Mouse (Mus musculus): Measurements from ENCODE around the gene Usp19. TPM values are rescaled to one million over a fixed set of nuclear protein-coding genes. Genes with fewer than 3 reads are reported as not detected.

Gene Usp19
- polyA plus RNA-seq, 1 experiment from 2014 or later = 75.9 TPM

DNA sequence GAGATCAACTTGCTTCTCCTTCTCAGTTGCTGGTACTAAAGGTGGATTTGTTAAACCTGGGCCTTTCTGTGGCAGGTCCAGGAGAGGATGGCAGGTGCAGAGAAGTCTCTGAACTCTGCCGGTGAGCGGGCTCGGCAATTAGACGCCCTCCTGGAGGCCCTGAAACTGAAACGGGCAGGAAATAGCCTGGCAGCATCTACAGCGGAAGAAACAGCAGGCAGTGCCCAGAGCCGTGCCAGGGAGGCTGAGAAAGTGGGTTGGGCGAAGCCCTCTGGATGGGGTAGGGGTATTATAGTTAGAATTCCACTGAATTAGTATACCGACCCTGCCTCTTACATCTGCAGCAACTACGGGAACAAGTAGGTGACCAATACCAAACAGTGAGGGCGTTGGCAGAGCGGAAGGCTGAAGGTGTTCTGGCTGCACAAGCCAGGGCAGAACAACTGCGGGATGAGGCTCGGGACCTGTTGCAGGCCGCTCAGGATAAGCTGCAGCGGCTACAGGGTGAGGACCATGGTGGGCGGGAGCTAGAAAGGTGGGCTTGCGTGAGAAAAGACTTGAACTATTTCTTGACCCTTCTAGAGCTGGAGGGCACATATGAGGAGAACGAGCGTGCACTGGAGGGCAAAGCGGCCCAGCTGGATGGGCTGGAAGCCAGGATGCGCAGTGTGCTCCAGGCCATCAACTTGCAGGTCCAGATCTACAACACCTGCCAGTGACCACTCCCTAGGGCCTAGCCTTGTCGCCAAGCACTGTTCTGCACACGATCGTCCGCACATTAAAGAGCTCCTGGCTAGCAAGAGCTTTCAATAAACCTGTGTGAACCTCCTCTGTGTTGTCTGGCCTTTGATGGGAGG lies 472 bp upstream of the Usp19 start:
- no peaks in the 10 kb centered on the region for H3K9me3 ChIP-seq
- H3K27ac ChIP-seq = peak overlapping the region; percentile 95
- peak overlapping the region; percentile 95 for H3K4me2 ChIP-seq (replicated peaks)
- H3K9ac ChIP-seq = peak overlapping the region; percentile 65
- no peak; the same call in 1 of the 2 replicates for ATAC-seq (ENCODE audit: low FRiP score, low read depth)
- no peaks in the 10 kb centered on the region for H3K27me3 ChIP-seq
- 62% methylated on average over 26 of the region's 26 CpGs for WGBS
- peaks cover 81% of the 10 kb centered on the region for H3K36me3 ChIP-seq
- H3K4me1 ChIP-seq = peaks cover 26% of the 10 kb centered on the region
- H3K4me3 ChIP-seq = peak overlapping the region; percentile 98

DNA sequence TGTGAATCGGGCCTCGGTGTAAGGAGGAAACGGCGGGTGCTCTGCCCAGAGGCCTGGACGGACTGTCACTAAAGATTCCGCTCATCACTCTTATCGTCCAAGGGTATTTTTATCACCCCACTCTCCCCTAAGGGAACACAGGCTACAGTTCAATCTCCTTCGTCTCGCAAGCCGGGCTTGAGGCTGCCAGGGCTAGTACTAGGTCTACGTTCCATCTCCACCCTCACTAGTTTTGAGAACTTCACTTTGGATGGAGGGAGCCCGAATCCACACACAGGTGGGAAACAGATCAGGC lies 831 bp downstream of the Usp19 start:
- Histone ChIP-seq H3K4me3 (peak overlapping the region; percentile 98), H3K9me3 (no peaks in the 10 kb centered on the region), H3K27me3 (no peaks in the 10 kb centered on the region), H3K36me3 (peaks cover 81% of the 10 kb centered on the region), H3K27ac (peak overlapping the region; percentile 95), H3K9ac (peak overlapping the region; percentile 97), H3K4me2 (replicated peaks) (peak overlapping the region; percentile 95), H3K4me1 (peaks cover 26% of the 10 kb centered on the region)
- 7% methylated on average over 12 of the region's 12 CpGs for WGBS
- ATAC-seq (ENCODE audit: low FRiP score, low read depth) = no peak

DNA sequence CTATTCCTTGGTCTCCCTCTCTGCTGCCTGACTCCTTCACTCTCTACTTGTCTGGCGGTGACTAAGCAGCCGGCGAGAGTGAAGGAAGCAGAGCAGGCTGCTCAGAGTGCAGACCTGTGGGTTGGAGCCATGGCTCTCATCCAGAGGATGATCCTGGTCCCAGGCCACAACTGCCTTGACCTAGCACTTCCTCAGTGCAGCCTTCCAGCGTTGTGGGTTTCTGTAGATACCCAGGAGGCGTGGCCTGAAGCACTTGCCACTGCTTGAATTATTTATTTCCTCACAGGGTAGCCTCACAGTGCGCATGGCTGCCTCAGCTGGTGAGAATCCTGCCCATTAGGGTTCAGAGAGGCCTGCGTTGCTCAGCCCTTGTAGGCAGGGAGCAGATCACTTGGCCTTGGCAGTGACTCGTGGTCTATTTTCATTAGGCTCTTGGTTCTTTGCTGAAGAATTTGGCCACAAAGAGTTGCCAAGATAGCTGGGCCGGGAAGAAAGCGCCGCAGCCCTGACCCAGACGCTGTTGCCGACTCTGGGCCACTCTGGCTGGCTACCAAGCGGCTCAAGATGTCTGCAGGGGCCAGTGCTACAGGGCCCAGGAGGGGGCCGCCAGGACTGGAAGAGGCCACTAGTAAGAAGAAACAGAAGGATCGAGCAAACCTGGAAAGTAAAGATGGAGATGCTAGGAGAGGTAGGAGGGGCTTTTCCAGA lies 1.8 kb downstream of the Usp19 start:
- Histone ChIP-seq H3K36me3 (peaks cover 81% of the 10 kb centered on the region), H3K4me3 (peak overlapping the region; percentile 98), H3K4me2 (replicated peaks) (peak overlapping the region; percentile 95), H3K27ac (no peak overlapping the region), H3K9ac (peak overlapping the region; percentile 97), H3K4me1 (peaks cover 26% of the 10 kb centered on the region), H3K9me3 (no peaks in the 10 kb centered on the region), H3K27me3 (no peaks in the 10 kb centered on the region)
- 87% methylated on average over 16 of the region's 16 CpGs for WGBS
- ATAC-seq (ENCODE audit: low FRiP score, low read depth) = no peak

DNA sequence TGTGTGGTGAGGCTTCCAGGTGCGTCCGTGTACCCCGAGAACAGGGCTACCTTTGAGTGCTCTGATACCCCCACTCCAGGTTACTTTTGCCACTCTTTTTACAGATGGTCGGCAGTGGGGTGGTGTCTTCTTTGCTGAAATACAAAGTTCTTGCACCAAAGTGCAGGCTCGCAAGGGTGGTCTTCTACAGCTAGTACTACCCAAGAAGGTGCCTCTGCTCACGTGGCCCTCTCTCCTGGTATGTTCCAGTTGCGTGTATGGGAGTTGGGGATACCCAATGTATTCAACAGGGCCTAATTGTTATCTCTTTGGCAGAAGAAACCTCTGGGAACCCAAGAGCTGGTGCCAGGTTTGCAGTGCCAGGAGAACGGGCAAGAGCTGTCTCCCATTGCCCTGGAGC lies 2.8 kb downstream of the Usp19 start:
- Histone ChIP-seq H3K9me3 (no peaks in the 10 kb centered on the region), H3K27me3 (no peaks in the 10 kb centered on the region), H3K9ac (no peak overlapping the region), H3K4me1 (peaks cover 26% of the 10 kb centered on the region), H3K27ac (no peak overlapping the region), H3K4me2 (replicated peaks) (no peak overlapping the region), H3K4me3 (no peak overlapping the region), H3K36me3 (peaks cover 81% of the 10 kb centered on the region)
- ATAC-seq (ENCODE audit: low FRiP score, low read depth) = no peak
- WGBS = 97% methylated on average over 8 of the region's 8 CpGs

DNA sequence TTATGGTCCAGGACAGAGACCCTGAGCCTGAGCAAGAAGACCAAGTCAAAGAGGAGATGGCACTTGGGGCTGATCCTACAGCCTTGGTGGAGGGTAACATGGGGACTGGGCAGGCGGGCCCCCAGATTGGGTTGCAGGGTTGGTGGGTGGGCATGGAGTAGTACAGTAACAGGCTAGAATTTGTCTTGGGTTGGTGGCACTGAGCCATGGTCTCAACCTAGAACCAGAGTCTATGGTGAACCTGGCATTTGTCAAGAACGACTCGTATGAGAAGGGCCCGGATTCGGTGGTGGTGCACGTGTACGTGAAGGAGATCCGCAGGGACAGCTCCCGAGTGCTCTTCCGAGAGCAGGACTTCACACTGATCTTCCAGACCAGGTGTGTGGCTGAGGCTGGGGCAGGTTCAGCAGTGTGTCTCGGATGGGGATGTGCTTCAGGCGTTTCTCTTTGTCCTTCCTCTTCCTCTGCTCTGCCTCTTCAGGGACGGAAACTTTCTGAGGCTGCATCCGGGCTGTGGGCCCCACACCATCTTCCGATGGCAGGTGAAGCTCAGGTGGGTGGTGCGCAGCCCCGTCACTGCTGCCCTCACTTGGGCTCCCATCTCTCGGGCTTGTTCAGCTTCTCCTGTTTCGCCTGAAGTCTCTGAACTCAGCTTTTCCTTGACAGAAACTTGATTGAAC lies 3.9 kb downstream of the Usp19 start:
- 93% methylated on average over 19 of the region's 19 CpGs for WGBS
- no peak overlapping the region for H3K27ac ChIP-seq
- H3K4me3 ChIP-seq = no peak overlapping the region
- H3K4me1 ChIP-seq = peaks cover 26% of the 10 kb centered on the region
- H3K9ac ChIP-seq = no peak overlapping the region
- no peak overlapping the region for H3K4me2 ChIP-seq (replicated peaks)
- no peaks in the 10 kb centered on the region for H3K27me3 ChIP-seq
- H3K36me3 ChIP-seq = peaks cover 81% of the 10 kb centered on the region
- H3K9me3 ChIP-seq = no peaks in the 10 kb centered on the region
- ATAC-seq (ENCODE audit: low FRiP score, low read depth) = no peak

DNA sequence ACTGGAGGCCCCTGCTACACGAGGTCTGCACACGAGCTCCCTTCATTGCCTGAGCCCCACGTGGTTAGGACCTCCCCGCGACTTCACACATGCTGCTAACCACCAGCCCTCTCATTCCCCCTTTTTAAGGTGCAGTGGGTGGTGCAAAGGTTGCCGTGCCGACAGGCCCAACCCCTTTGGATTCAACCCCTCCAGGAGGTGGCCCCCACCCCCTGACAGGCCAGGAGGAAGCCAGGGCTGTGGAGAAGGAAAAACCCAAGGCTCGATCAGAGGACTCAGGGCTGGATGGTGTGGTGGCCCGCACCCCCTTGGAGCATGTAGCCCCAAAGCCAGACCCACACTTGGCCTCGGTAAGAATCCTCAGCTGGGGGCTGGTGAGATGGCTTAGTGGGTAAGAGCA lies 4.5 kb downstream of the Usp19 start:
- no peak for ATAC-seq (ENCODE audit: low FRiP score, low read depth)
- 83% methylated on average over 10 of the region's 10 CpGs for WGBS
- Histone ChIP-seq H3K4me1 (peaks cover 22% of the 10 kb centered on the region), H3K9me3 (no peaks in the 10 kb centered on the region), H3K4me2 (replicated peaks) (no peak overlapping the region), H3K27me3 (no peaks in the 10 kb centered on the region), H3K9ac (no peak overlapping the region), H3K36me3 (peaks cover 81% of the 10 kb centered on the region), H3K4me3 (no peak overlapping the region), H3K27ac (no peak overlapping the region)

DNA sequence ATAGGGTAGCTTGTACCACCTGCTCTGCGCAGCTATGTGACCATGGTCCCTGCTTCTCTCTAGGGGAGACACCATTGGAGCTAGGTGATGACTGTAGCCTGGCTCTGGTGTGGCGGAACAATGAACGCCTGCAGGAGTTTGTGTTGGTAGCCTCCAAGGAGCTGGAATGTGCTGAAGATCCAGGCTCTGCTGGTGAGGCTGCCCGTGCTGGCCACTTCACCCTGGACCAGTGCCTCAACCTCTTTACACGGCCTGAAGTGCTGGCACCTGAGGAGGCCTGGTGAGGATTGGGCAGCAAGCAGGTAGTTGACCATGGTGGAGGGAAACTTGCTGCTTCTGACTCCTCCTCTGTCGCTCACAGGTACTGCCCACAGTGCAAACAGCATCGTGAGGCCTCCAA lies 8.8 kb downstream of the Usp19 start:
- Histone ChIP-seq H3K36me3 (peaks cover 96% of the 10 kb centered on the region), H3K4me2 (replicated peaks) (no peak overlapping the region), H3K4me3 (no peak overlapping the region), H3K9ac (no peak overlapping the region), H3K27ac (no peak overlapping the region), H3K27me3 (no peaks in the 10 kb centered on the region), H3K4me1 (no peaks in the 10 kb centered on the region), H3K9me3 (no peaks in the 10 kb centered on the region)
- WGBS = 90% methylated on average over 7 of the region's 7 CpGs
- no peak for ATAC-seq (ENCODE audit: low FRiP score, low read depth)

DNA sequence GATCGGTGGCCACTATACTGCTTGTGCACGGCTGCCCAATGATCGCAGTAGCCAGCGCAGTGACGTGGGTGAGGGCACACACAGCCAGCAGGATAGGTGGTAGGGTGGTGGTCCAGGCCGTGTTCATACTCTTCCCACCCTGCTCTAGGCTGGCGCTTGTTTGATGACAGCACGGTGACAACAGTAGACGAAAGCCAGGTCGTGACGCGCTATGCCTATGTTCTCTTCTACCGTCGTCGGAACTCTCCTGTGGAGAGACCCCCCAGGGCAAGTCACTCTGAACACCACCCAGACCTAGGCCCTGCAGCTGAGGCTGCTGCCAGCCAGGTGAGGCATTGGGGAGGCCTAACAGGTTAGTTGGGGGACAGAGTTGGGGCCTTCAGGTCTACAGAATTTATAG lies 9.5 kb downstream of the Usp19 start:
- 95% methylated on average over 15 of the region's 15 CpGs for WGBS
- H3K4me1 ChIP-seq = no peaks in the 10 kb centered on the region
- H3K4me3 ChIP-seq = no peak overlapping the region
- no peak overlapping the region for H3K9ac ChIP-seq
- no peaks in the 10 kb centered on the region for H3K9me3 ChIP-seq
- H3K27ac ChIP-seq = no peak overlapping the region
- peaks cover 89% of the 10 kb centered on the region for H3K36me3 ChIP-seq
- H3K27me3 ChIP-seq = no peaks in the 10 kb centered on the region
- no peak overlapping the region for H3K4me2 ChIP-seq (replicated peaks)
- no peak for ATAC-seq (ENCODE audit: low FRiP score, low read depth)

DNA sequence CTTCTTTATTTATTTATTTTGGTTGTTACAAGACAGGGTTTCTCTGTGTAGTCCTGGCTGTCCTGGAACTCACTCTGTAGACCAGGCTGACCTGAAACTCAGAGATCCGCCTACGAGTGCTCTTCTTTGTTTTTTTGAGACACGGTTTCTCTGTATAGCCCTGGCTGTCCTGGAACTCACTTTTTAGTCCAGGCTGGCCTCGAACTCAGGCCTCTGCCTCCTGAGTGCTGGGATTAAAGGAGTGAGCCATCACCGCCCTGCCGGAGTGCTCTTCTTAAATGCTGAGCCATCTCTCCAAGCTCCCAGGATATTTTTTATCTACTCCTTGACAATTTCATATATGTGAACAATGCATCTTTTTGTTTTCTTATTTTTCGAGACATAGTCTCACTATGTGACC lies 16.5 kb downstream of the Usp19 start:
- H3K4me1 ChIP-seq = peaks cover 15% of the 10 kb centered on the region
- 89% methylated on average over 7 of the region's 7 CpGs for WGBS
- H3K9me3 ChIP-seq = no peaks in the 10 kb centered on the region
- peaks cover 50% of the 10 kb centered on the region for H3K36me3 ChIP-seq
- 0 out of 2 replicates have a peak overlapping the region, but pooled peaks have one; percentile 25 for H3K9ac ChIP-seq
- H3K27ac ChIP-seq = no peak overlapping the region
- ATAC-seq (ENCODE audit: low FRiP score, low read depth) = no peak
- H3K4me3 ChIP-seq = peak overlapping the region; percentile 79
- peak overlapping the region; percentile 95 for H3K4me2 ChIP-seq (replicated peaks)
- no peaks in the 10 kb centered on the region for H3K27me3 ChIP-seq

DNA sequence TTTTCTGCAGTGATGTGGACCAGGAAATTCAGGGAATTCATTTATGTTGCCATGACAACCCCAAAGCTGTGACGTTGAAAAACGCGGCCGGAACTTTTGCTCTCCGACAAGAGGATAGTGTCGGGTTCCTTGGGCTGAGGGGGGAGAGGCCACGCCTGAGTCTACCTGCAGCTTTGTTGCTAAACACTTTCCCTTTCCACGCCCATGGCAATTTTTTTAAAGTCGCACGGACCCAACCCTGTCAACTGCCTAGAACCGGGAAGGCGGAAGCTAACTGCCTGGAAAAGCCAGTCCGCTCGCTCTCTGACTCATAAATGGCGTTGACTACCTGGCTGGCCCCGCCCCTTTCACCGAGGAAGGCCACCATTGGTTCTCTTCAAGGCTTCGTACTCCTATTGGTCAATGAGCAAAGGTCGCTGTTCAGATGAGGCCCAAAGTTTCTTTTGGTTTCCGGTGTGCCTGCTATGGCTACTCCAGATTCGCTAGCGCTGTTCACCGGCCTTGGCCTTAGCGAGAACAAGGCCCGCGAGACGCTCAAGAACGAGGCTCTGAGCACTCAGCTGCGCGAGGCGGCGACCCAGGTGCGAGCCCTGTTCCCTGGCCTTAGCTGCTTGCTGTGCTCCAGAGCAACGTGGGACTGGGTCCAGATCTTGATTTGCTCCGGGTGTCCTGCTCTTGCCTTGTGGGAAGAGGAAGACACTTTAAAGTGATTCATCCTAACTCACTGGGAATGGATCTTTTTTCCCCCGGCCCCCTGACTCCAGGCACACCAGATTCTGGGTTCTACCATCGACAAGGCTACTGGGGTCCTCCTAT lies 17.4 kb downstream of the Usp19 start, which contains the start of gene Qars:
Gene Qars (plus strand): TSS at position 88 of the 816 bp plus-strand sequence.
- Histone ChIP-seq H3K4me2 (replicated peaks) (peak within 1 kb of the TSS; percentile 95), H3K27ac (peak within 1 kb of the TSS; percentile 70), H3K4me3 (peak within 1 kb of the TSS; percentile 79), H3K27me3 (no peaks in the 10 kb centered on the region), H3K4me1 (peaks cover 15% of the 10 kb centered on the region), H3K9me3 (no peaks in the 10 kb centered on the region), H3K36me3 (peaks cover 50% of the 10 kb centered on the region), H3K9ac (peak within 1 kb of the TSS; percentile 89)
- under 1% methylated on average over 37 of the region's 37 CpGs for WGBS
- peak; percentile 98 for ATAC-seq (ENCODE audit: low FRiP score, low read depth)

DNA sequence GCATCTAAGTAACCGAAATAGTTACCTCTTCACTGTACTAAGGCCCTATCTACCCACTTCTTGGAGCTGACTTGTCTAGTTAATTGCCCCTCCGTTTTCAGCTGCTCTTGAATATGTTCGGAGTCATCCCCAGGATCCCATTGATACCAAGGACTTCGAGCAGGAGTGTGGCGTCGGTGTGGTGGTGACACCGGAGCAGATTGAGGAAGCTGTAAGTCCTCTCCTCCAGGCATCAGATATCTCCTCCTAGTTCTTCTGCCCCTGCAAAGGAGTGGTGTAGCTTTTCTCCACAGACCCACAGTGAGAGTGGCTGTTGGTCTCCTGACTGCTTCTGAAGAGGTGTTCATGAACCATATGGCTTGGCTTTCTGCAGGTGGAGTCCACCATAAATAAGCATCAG lies 18.4 kb downstream of the Usp19 start:
- peak overlapping the region; percentile 89 for H3K9ac ChIP-seq
- H3K9me3 ChIP-seq = no peaks in the 10 kb centered on the region
- ATAC-seq (ENCODE audit: low FRiP score, low read depth) = no peak
- H3K27me3 ChIP-seq = no peaks in the 10 kb centered on the region
- peaks cover 50% of the 10 kb centered on the region for H3K36me3 ChIP-seq
- peak overlapping the region; percentile 95 for H3K4me2 ChIP-seq (replicated peaks)
- WGBS = 87% methylated on average over 7 of the region's 7 CpGs
- H3K4me1 ChIP-seq = peaks cover 15% of the 10 kb centered on the region
- peak overlapping the region; percentile 79 for H3K4me3 ChIP-seq
- H3K27ac ChIP-seq = no peak overlapping the region

Data from limb, embryonic 13.5 days (tissue).